Mouse (Mus musculus) intestine, embryonic 16.5 days (tissue): Measurements from ENCODE around the gene Zfp605. TPM values are rescaled to one million over a fixed set of nuclear protein-coding genes. Genes with fewer than 3 reads are reported as not detected.
"Not testable (repeated sequence)": the region's sequence is repeated elsewhere in the genome, so short reads cannot be mapped to it uniquely, and the experiment has no call there.

Experiments used
- ATAC-seq: fragments of 200-750 bp; cut with Nextera tagmentation; 2 replicates; pipeline ENCODE4 v1.8.0; 2017; ENCODE audit warnings: moderate TSS enrichment, moderate library complexity
- H3K27ac ChIP-seq: fragments of 300-500 bp; sonication (generic); 2 replicates; pipeline ENCODE4 v1.5.1; 2014; ENCODE audit warnings: mild to moderate bottlenecking, low read length
- H3K27me3 ChIP-seq: fragments of 300-500 bp; sonication (generic); replicated peaks from 2 replicates; pipeline ENCODE4 v1.6.1; 2014; ENCODE audit warnings: low read length, control low read depth, mixed read lengths; ENCODE audit not compliant: control insufficient read depth, insufficient read depth
- H3K36me3 ChIP-seq: fragments of 300-500 bp; sonication (generic); 2 replicates; pipeline ENCODE4 v1.6.1; 2014; ENCODE audit warnings: low read length, control low read depth; ENCODE audit not compliant: control insufficient read depth, insufficient read depth
- H3K4me1 ChIP-seq: fragments of 300-500 bp; sonication (generic); 2 replicates; pipeline ENCODE4 v1.6.1; 2014; ENCODE audit warnings: low read length, control low read depth, mixed read lengths; ENCODE audit not compliant: control insufficient read depth, insufficient read depth
- H3K4me2 ChIP-seq: fragments of 300-500 bp; sonication (generic); 2 replicates; pipeline ENCODE4 v1.6.1; 2014; ENCODE audit warnings: low read depth, low read length, control low read depth
- H3K4me3 ChIP-seq: fragments of 300-500 bp; sonication (generic); 2 replicates; pipeline ENCODE4 v1.5.1; 2014; ENCODE audit warnings: mild to moderate bottlenecking, low read length
- H3K9ac ChIP-seq: fragments of 300-500 bp; sonication (generic); 2 replicates; pipeline ENCODE4 v1.6.1; 2014; ENCODE audit warnings: low read depth, low read length
- H3K9me3 ChIP-seq: fragments of 300-500 bp; sonication (generic); 2 replicates; pipeline ENCODE4 v1.6.1; 2016; ENCODE audit warnings: low read length, control low read depth; ENCODE audit not compliant: control insufficient read depth
- whole genome bisulfite sequencing: fragments of 180-500 bp; shearing (Covaris S2); extraction: QIAGEN DNeasy Blood & Tissue Kit; methylation state at CpG from one replicate; pipeline ENCODE4 v1.1.7; 2014; 5-methylcytosine and 5-hydroxymethylcytosine counted together
- polyA plus RNA-seq: library from polyadenylated mRNA; unstranded; fragments of >200 nt; fragmentation: Nextera tagmentation; extraction: Ambion mirVana; gene quantifications from 2 replicates; pipeline ENCODE4 v1.2.1, GENCODE M21; 2015

The Zfp605 gene
- polyA plus RNA-seq, result 2.3 and 2.7 TPM in 2 replicates

DNA sequence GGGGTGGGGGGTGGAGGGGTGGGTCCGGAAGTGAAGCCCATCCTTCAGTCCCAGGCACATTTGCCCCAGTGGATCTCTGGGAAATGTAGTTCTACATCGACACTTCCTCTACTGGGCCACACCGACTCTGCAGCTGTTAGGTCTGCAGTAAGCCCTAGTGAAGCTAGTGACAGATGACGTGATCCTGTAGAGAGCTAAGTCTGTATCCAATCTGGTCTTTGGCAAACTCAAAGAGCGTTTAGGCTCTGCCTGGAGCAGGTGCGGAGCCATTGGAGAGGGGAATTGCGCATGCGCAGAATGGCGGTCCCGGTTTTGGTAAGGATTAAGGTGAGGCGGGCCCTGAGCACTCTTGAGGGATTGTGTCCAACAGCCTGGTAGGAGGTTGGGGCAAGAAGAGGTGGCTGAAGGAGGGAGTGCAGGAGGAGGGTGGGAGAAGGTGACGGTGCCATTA, at the start of gene Zfp605:
Gene Zfp605 (plus strand): TSS at position 102 of the 451 bp plus-strand sequence.
- peaks cover 6% of the 10 kb centered on the region; the same call in 1 of the 2 replicates for H3K4me1 ChIP-seq
- H3K9ac ChIP-seq, result peak within 1 kb of the TSS; percentile 54
- H3K4me2 ChIP-seq, result peak within 1 kb of the TSS; percentile 60
- H3K36me3 ChIP-seq, result peaks cover 18% of the 10 kb centered on the region
- ATAC-seq, result peak; percentile 24
- H3K27ac ChIP-seq, result peak within 1 kb of the TSS; percentile 71
- peak within 1 kb of the TSS; percentile 53 for H3K4me3 ChIP-seq
- H3K27me3 ChIP-seq, result no peaks in the 10 kb centered on the region
- under 1% methylated on average over 12 of the region's 12 CpGs for WGBS
- no peaks in the 10 kb centered on the region for H3K9me3 ChIP-seq

DNA sequence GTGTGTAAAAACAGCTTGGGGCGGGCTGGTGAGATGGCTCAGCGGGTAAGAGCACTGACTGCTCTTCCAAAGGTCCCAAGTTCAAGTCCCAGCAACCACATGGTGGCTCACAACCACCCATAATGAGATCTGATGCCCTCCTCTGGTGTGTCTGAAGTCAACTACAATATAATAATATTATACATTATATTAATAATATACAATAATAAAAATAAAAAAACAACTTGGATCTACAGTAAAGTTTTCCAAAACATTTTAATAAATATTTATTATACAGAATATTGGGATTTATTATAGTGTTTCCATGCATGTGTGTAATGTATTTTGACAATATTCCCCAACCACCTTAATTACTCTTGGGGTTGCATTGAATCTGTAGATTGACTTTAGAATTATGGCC, 37.5 kb upstream of the Zfp605 start, which contains the start of gene Gm17655:
Gene Gm17655 (minus strand): TSS at position 101 of the 400 bp plus-strand sequence.
- H3K4me2 ChIP-seq, H3K4me3 ChIP-seq, ATAC-seq, H3K36me3 ChIP-seq, H3K9ac ChIP-seq, H3K9me3 ChIP-seq, H3K4me1 ChIP-seq, H3K27me3 ChIP-seq, H3K27ac ChIP-seq: not testable (repeated sequence)
- WGBS, result 70% methylated on average over 2 of the region's 2 CpGs

DNA sequence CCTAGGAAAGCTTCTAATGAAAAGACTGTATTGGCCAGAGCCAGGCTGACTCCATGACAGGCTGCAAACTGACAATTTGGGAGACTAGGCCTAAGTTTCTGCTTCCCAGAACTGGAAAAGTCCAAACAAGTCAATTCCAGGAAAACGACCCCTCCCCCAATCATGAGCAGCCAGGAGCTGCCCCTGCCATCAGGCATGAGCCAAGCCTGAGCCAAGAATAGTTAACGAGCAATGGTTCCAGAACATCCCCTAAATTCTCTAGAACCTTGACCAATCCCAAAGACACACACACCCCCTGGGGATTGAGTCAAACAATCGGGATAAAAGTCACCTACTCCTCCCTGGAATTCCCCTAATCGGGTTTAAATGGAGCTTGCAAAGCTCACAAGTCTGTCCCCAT, 26.9 kb upstream of the Zfp605 start:
- Histone ChIP-seq H3K4me3 (no peak overlapping the region), H3K27ac (no peak overlapping the region), H3K9me3 (0 out of 2 replicates have a peak, but pooled peaks cover 4% of the 10 kb centered on the region), H3K36me3 (no peaks in the 10 kb centered on the region), H3K4me2 (no peak overlapping the region), H3K9ac (no peak overlapping the region), H3K27me3 (no peaks in the 10 kb centered on the region), H3K4me1 (no peaks in the 10 kb centered on the region)
- ATAC-seq, result no peak
- 84% methylated on average over 4 of the region's 4 CpGs for WGBS

DNA sequence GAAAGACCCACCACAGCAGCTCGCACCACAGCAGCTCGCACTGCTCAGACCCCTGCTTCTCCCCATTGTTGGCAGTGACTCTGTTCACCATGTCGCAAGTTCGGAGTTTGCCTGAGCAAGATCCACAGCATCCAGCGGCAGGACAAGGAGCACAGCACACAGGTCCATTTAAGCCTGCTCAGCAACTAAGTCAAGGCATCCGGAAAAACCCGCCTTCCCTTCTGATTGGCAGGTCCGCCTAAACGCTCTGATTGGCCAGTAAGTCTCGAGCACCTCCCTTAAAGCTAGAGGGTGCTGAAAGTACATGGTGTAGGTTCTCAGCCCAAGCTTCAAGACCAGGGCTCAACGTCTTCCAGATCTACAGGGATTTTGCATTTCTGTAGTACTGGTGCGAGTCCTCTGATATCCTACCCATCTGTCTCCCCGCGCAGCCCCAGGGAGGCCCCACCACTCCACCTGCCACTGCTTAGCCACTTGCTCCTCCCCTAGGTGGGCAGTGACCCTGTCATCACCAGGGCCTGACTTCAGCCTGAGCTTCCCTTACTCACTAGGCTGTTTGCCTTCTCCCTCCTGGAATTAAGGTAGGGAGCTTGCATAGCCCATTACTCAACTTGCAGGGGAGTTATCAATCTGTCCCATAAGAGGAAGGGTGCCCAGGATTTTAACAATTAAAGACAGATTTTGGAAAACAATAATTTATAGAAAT, 23.6 kb upstream of the Zfp605 start:
- Histone ChIP-seq H3K9me3 (no peaks in the 10 kb centered on the region), H3K27ac (no peak overlapping the region), H3K4me2 (no peak overlapping the region), H3K36me3 (no peaks in the 10 kb centered on the region), H3K4me1 (no peaks in the 10 kb centered on the region), H3K9ac (no peak overlapping the region), H3K4me3 (no peak overlapping the region), H3K27me3 (no peaks in the 10 kb centered on the region)
- 31% methylated on average over 14 of the region's 14 CpGs for WGBS
- ATAC-seq, result no peak

DNA sequence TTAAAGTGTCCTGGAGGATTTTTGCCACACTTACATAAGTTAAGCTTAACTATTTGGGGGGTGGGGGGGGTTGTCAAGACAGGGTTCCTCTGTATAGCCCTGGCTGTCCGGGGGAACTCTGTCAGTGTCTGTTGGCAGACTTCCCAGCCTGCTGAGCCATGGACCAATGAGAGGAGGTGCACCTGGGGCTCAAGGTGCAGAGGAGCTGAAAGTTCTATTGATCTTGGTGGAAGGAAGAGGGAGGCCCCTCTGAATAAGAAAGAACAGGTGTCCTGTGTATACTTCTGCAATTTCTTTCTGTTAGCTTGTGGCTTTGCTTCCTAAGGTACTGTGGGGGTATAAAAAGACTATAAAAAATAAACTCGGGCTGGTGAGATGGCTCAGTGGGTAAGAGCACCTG, 18.3 kb upstream of the Zfp605 start:
- peak; percentile 19 for ATAC-seq
- Histone ChIP-seq H3K27ac (no peak overlapping the region), H3K4me1 (no peaks in the 10 kb centered on the region), H3K9ac (no peak overlapping the region), H3K4me3 (no peak overlapping the region), H3K4me2 (no peak overlapping the region), H3K27me3 (no peaks in the 10 kb centered on the region), H3K9me3 (no peaks in the 10 kb centered on the region), H3K36me3 (no peaks in the 10 kb centered on the region)
- 53% methylated on average over 2 of the region's 2 CpGs for WGBS

DNA sequence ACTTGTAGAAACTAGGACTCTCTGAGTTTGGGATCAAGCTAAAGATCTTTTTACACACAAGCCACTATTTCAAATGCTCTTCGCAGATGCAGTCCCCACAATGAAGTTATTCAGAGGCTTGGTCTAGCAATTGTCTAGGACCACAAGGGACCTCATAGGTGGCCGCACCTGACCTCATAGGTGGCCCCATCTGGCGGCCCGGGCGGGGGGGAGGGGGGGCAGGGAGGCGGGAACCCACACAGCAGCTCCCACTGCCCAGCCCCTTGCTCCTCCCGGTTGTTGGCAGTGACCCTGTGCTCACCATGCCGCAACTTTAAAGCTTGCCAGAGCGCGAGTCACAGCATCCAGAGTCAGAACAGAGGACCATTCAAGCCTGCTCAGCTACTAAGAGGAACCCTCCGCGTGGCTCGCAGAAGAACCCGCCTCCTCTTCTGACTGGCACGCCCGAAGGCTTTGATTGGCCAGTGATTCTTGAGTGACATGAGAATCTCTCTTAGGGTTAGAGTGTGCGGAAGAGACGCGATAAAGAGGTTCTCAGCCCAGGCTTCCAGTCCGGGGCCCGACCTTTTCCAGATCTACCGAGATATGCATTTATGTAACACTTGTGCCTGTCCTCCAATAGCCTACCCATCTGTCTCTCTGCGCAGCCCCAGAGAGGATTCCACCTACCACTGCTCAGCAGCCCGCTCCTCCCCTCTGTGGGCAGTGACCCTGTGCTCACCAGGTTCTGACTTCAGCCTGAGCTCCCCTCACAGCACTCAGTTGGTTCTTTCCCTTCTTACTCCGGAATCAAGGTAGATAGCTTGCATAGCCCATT, 15.7 kb upstream of the Zfp605 start, which contains the start of gene Gm35315:
Gene Gm35315 (minus strand): TSS at position 391 of the 817 bp plus-strand sequence.
- Histone ChIP-seq H3K9me3 (no peaks in the 10 kb centered on the region), H3K36me3 (no peaks in the 10 kb centered on the region), H3K27ac (peak within 1 kb of the TSS; percentile 75), H3K27me3 (no peaks in the 10 kb centered on the region), H3K4me2 (peak within 1 kb of the TSS; percentile 92), H3K9ac (peak within 1 kb of the TSS; percentile 67), H3K4me1 (no peaks in the 10 kb centered on the region), H3K4me3 (peak within 1 kb of the TSS; percentile 62)
- ATAC-seq, result peak; percentile 98
- 1% methylated on average over 25 of the region's 25 CpGs for WGBS

DNA sequence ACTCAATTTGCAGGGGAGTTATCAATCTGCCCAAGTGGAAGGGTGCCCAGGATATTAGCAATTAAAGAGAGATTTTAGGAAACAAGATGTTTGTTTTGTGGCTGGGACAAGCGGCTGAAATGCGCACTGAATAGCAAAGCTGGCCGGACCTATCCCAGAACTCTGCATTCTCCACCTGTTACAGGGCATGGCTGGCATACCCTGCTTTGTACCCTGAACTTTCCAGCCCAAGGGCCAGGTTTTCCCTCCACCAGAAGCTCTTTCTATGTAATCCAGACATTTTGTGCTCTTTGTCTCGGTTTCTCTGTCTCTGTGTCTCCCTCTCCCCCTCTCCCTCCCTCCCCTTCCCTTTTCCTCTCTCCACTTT, 15.1 kb upstream of the Zfp605 start:
- Histone ChIP-seq H3K9ac (peak overlapping the region; percentile 67), H3K27ac (peak overlapping the region; percentile 75), H3K4me2 (peak overlapping the region; percentile 92), H3K9me3 (no peaks in the 10 kb centered on the region), H3K36me3 (no peaks in the 10 kb centered on the region), H3K27me3 (no peaks in the 10 kb centered on the region), H3K4me1 (no peaks in the 10 kb centered on the region), H3K4me3 (peak overlapping the region; percentile 62)
- ATAC-seq, result peak; percentile 41
- 7% methylated on average over 4 of the region's 4 CpGs for WGBS

DNA sequence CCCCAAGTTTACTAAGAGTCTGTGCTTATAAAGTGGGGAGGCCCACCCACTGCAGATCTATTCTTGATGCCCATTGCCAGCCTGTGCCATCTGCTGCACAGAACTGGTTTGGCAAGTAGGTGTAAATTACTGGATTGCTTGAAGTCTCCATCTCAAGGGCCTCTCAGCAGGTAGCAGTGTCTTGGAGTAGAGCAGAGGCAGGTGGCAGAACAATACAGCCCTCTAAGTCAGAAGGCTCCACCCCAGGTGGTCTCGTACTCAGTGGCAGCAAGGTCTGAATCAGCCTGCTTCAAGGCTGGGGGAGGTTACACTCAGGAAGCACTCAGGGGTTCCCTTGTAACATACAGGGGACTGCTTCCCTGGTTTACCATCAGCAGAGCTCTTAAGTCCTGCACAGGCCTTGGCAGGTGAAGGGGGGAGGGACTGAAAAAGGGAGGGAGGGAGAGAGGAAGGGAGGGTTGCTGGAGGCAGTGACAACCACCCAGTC, 10.9 kb upstream of the Zfp605 start:
- Histone ChIP-seq H3K4me2 (no peak overlapping the region), H3K9me3 (no peaks in the 10 kb centered on the region), H3K36me3 (peaks cover 13% of the 10 kb centered on the region), H3K4me1 (peaks cover 13% of the 10 kb centered on the region), H3K9ac (no peak overlapping the region), H3K27ac (no peak overlapping the region), H3K4me3 (no peak overlapping the region), H3K27me3 (no peaks in the 10 kb centered on the region)
- WGBS, result 50% methylated on average over 1 of the region's 1 CpGs
- no peak for ATAC-seq
